Mouse (Mus musculus) liver, embryonic 11.5 days (tissue): Measurements from ENCODE around the gene Gsto1. TPM values are rescaled to one million over a fixed set of nuclear protein-coding genes. Genes with fewer than 3 reads are reported as not detected.
A peak's percentile ranks its signal among the peaks of the same experiment; 100 is the strongest.

Experiments
- ATAC-seq: fragments of 200-750 bp; cut with Nextera tagmentation; replicated peaks from 2 replicates; pipeline ENCODE4 v1.8.0; 2017; ENCODE audit warnings: moderate number of reproducible peaks, mild to moderate bottlenecking, moderate TSS enrichment, moderate library complexity; ENCODE audit not compliant: low FRiP score
- DNase-seq: peaks from one replicate; pipeline ENCODE4 v3.0.0-alpha.2; 2017; ENCODE audit warnings: low spot score
- H3K27ac ChIP-seq: fragments of 300-500 bp; sonication (generic); 2 replicates; pipeline ENCODE4 v1.5.1; 2014; ENCODE audit warnings: mild to moderate bottlenecking, low read depth, low read length, control low read depth
- H3K27me3 ChIP-seq: fragments of 300-500 bp; sonication (generic); replicated peaks from 2 replicates; pipeline ENCODE4 v1.6.1; 2014; ENCODE audit warnings: low read length, mixed read lengths; ENCODE audit not compliant: control insufficient read depth, insufficient read depth
- H3K36me3 ChIP-seq: fragments of 300-500 bp; sonication (generic); 2 replicates; pipeline ENCODE4 v1.6.1; 2014; ENCODE audit warnings: mild to moderate bottlenecking, low read length, moderate library complexity, mixed read lengths; ENCODE audit not compliant: control insufficient read depth, insufficient read depth
- H3K4me1 ChIP-seq: fragments of 300-500 bp; sonication (generic); replicated peaks from 2 replicates; pipeline ENCODE4 v1.6.1; 2014; ENCODE audit warnings: low read length, mixed read lengths; ENCODE audit not compliant: control insufficient read depth, insufficient read depth
- H3K4me2 ChIP-seq: fragments of 300-500 bp; sonication (generic); 2 replicates; pipeline ENCODE4 v1.6.1; 2014; ENCODE audit warnings: mild to moderate bottlenecking, control low read depth, moderate library complexity
- H3K4me3 ChIP-seq: fragments of 300-500 bp; sonication (generic); 2 replicates; pipeline ENCODE4 v1.5.1; 2014; ENCODE audit warnings: low read depth, low read length, control low read depth
- H3K9ac ChIP-seq: fragments of 300-500 bp; sonication (generic); 2 replicates; pipeline ENCODE4 v1.6.1; 2014; ENCODE audit warnings: low read depth, low read length, control low read depth
- H3K9me3 ChIP-seq: fragments of 300-500 bp; sonication (generic); 2 replicates; pipeline ENCODE4 v1.6.1; 2016; ENCODE audit warnings: low read length, inconsistent platforms, mixed read lengths; ENCODE audit not compliant: control insufficient read depth
- WGBS: fragments of 180-500 bp; shearing (Covaris S2); extraction: QIAGEN DNeasy Blood & Tissue Kit; methylation state at CpG from one replicate; pipeline ENCODE4 v1.1.7; 2014; 5-methylcytosine and 5-hydroxymethylcytosine counted together
- polyA plus RNA-seq: library from polyadenylated mRNA; unstranded; fragments of >200 nt; fragmentation: Nextera tagmentation; extraction: Ambion mirVana; gene quantifications from 2 replicates; pipeline ENCODE4 v1.2.1, GENCODE M21; 2014

The Gsto1 gene
- polyA plus RNA-seq = 183 and 195 TPM in 2 replicates

DNA sequence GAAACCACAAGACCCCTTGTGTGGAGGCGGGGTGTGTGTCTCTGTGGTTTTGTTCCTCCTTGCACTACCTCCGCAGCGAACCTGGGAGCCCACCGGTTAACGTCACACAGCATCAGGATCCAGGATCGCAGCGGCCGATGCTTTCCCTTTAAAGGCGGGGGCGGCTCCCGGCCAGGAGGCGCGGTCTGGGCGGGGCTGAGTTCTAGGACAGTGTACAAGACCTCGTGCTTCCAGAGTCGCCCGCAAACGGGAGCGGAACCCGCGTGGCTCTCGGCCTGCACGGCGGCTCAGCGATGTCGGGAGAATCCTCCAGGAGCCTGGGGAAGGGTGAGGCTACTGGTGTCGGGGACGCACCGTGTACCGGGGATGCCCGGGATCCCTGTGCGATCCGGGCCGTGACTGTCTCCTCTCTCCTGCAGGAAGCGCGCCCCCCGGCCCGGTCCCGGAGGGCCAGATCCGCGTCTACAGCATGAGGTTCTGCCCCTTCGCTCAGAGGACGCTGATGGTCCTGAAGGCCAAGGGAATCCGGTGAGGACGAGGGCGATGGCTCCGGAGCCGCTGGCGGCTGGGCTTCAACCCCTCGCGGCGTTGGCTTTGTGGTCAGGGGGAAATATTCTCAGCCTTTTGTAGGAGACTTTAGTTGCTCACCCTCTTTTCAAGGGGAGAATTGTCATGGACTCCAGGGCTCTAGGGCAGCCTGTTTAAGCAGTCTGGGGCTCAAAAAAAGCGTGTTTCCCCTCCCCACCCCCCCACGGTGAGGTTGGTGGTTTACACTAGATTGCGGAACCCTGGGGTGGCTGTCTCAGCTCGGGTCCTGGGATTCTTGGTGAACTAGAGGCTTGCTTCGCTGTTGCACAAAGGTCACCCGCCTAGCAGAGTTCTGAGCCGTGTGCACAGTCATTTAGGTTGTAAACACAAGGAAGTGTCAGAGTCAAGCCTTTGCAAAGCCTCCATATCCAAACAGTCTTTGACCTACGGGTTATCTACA, at the start of gene Gsto1:
TSS of gene Gsto1 (plus strand) at position 175 of the 988 bp plus-strand sequence.
- peak within 1 kb of the TSS; percentile 80 for H3K9ac ChIP-seq
- peak within 1 kb of the TSS; percentile 64 for H3K27ac ChIP-seq
- peak within 1 kb of the TSS; percentile 99 for H3K4me2 ChIP-seq
- peak within 1 kb of the TSS; percentile 82 for H3K4me3 ChIP-seq
- peaks cover 10% of the 10 kb centered on the region for H3K4me1 ChIP-seq
- WGBS = under 1% methylated on average over 58 of the region's 60 CpGs
- peaks cover 3% of the 10 kb centered on the region for H3K36me3 ChIP-seq
- DNase-seq (peak; percentile 92), ATAC-seq (peak; percentile 94)
- H3K27me3 ChIP-seq = no peaks in the 10 kb centered on the region
- H3K9me3 ChIP-seq = no peaks in the 10 kb centered on the region

GRCm38 (mm10) chr19:47812091-47812490, 42.7 kb upstream of the Gsto1 start:
- Histone ChIP-seq H3K9me3 (no peaks in the 10 kb centered on the region), H3K4me2 (no peak overlapping the region), H3K4me1 (no peaks in the 10 kb centered on the region), H3K27ac (no peak overlapping the region), H3K36me3 (no peaks in the 10 kb centered on the region), H3K27me3 (no peaks in the 10 kb centered on the region), H3K9ac (no peak overlapping the region), H3K4me3 (no peak overlapping the region)
- WGBS = 71% methylated on average over 10 of the region's 10 CpGs
- DNase-seq (no peak), ATAC-seq (no peak)

GRCm38 (mm10) chr19:47814721-47815120, 40.0 kb upstream of the Gsto1 start:
- DNase-seq (no peak), ATAC-seq (no peak)
- Histone ChIP-seq H3K4me3 (no peak overlapping the region), H3K9ac (no peak overlapping the region), H3K4me1 (no peaks in the 10 kb centered on the region), H3K27ac (no peak overlapping the region), H3K36me3 (no peaks in the 10 kb centered on the region), H3K9me3 (no peaks in the 10 kb centered on the region), H3K4me2 (no peak overlapping the region), H3K27me3 (no peaks in the 10 kb centered on the region)
- 78% methylated on average over 5 of the region's 5 CpGs for WGBS

DNA sequence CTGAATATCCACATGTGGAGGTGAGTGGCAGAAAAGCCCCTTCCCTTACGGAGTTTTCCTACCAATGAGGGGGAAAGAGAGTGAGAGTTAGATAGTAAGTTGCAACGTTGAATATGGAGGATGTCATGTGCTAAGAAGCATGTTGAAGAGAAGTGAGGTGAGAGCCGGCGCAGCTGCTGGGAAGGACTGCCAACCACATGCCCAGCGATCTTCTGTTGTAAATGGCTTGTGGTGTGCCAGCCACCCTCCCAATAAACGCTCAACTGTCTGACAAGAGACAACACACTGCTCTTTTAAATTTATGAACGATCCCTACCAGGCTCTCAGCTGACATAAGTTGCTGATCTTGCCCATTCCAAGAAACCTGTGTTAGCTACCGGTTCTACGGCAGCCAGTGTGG, 37.1 kb upstream of the Gsto1 start:
- 78% methylated on average over 9 of the region's 9 CpGs for WGBS
- Histone ChIP-seq H3K4me1 (no peaks in the 10 kb centered on the region), H3K36me3 (no peaks in the 10 kb centered on the region), H3K9ac (no peak overlapping the region), H3K27me3 (peaks cover under 1% of the 10 kb centered on the region; the same call in 1 of the 2 replicates), H3K4me2 (no peak overlapping the region), H3K9me3 (no peaks in the 10 kb centered on the region), H3K27ac (no peak overlapping the region), H3K4me3 (no peak overlapping the region)
- no peak for DNase-seq
- ATAC-seq = no peak

GRCm38 (mm10) chr19:47820832-47821493, 33.8 kb upstream of the Gsto1 start:
- no peak for ATAC-seq
- no peak overlapping the region for H3K4me2 ChIP-seq
- WGBS = 18% methylated on average over 8 of the region's 9 CpGs
- H3K9me3 ChIP-seq = no peaks in the 10 kb centered on the region
- H3K36me3 ChIP-seq = no peaks in the 10 kb centered on the region
- H3K4me1 ChIP-seq = no peaks in the 10 kb centered on the region
- no peak overlapping the region for H3K27ac ChIP-seq
- no peak overlapping the region for H3K9ac ChIP-seq
- no peak overlapping the region for H3K4me3 ChIP-seq
- peaks cover 3% of the 10 kb centered on the region; the same call in 1 of the 2 replicates for H3K27me3 ChIP-seq
- peak; percentile 57 for DNase-seq

GRCm38 (mm10) chr19:47821494-47821872, 33.3 kb upstream of the Gsto1 start:
- Histone ChIP-seq H3K4me1 (no peaks in the 10 kb centered on the region), H3K27me3 (peaks cover 3% of the 10 kb centered on the region; the same call in 1 of the 2 replicates), H3K9ac (no peak overlapping the region), H3K36me3 (no peaks in the 10 kb centered on the region), H3K4me2 (no peak overlapping the region), H3K4me3 (no peak overlapping the region), H3K27ac (no peak overlapping the region), H3K9me3 (no peaks in the 10 kb centered on the region)
- 36% methylated on average over 7 of the region's 7 CpGs for WGBS
- ATAC-seq (no peak), DNase-seq (no peak)

DNA sequence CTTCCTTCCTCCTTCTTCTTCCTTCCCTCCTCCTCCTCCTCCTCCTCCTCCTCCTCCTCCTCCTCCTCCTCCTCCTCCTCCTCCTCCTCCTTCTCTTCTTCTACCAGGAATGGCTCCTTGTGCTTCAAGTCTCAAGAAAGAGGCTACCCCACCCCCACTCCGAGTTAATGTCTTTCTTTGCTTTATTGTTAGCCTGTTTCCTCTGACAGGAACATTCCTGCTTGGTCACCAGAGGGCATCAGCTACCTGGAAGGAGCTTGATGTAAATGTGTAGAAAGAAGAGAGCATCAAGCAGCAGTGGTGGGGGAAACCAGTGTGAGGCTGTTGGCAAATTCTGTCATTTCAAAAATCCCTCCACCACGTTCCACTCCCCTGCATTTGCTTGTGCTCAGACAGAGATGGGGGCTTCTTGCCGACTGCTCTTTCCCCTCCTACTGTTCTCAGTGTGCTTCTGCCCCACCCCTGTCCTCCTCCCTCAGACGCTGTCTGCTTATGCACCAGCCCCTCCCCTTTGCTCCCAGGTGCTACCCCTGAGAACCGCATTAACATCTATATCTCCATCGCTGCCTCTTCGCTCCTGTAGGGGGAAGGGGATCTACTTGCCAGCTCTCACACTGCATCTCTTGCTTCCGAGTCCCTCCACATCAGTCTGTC, 32.5 kb upstream of the Gsto1 start:
- Histone ChIP-seq H3K9ac (no peak overlapping the region), H3K4me2 (no peak overlapping the region), H3K27ac (no peak overlapping the region), H3K9me3 (no peaks in the 10 kb centered on the region), H3K4me1 (no peaks in the 10 kb centered on the region), H3K27me3 (peaks cover 3% of the 10 kb centered on the region; the same call in 1 of the 2 replicates), H3K36me3 (no peaks in the 10 kb centered on the region), H3K4me3 (no peak overlapping the region)
- DNase-seq (no peak), ATAC-seq (no peak)
- WGBS = 15% methylated on average over 8 of the region's 8 CpGs

GRCm38 (mm10) chr19:47824026-47824425, 30.7 kb upstream of the Gsto1 start:
- DNase-seq (no peak), ATAC-seq (no peak)
- Histone ChIP-seq H3K4me1 (no peaks in the 10 kb centered on the region), H3K4me2 (no peak overlapping the region), H3K36me3 (no peaks in the 10 kb centered on the region), H3K9me3 (no peaks in the 10 kb centered on the region), H3K4me3 (no peak overlapping the region), H3K27ac (no peak overlapping the region), H3K9ac (no peak overlapping the region), H3K27me3 (peaks cover 3% of the 10 kb centered on the region; the same call in 1 of the 2 replicates)
- 74% methylated on average over 5 of the region's 5 CpGs for WGBS
